Mouse (Mus musculus) neural tube, embryonic 11.5 days (tissue): Measurements from ENCODE around the gene Map2k2. TPM values are rescaled to one million over a fixed set of nuclear protein-coding genes. Genes with fewer than 3 reads are reported as not detected.

Source experiments
- ATAC-seq: fragments of 200-750 bp; cut with Nextera tagmentation; 2 replicates; pipeline ENCODE4 v1.8.0; 2017; ENCODE audit warnings: moderate number of reproducible peaks, mild to moderate bottlenecking, moderate TSS enrichment, moderate library complexity; ENCODE audit not compliant: insufficient read depth, low FRiP score, low TSS enrichment
- DNase-seq: peaks from one replicate; pipeline ENCODE4 v3.0.0-alpha.2; 2015; ENCODE audit warnings: low spot score
- H3K27ac ChIP-seq: fragments of 300-500 bp; sonication (generic); 2 replicates; pipeline ENCODE4 v1.5.1; 2014; ENCODE audit warnings: low read depth, mild to moderate bottlenecking, low read length
- H3K27me3 ChIP-seq: fragments of 300-500 bp; sonication (generic); 2 replicates; pipeline ENCODE4 v1.6.1; 2014; ENCODE audit warnings: mild to moderate bottlenecking, low read length, mixed read lengths; ENCODE audit not compliant: control insufficient read depth, insufficient read depth
- H3K36me3 ChIP-seq: fragments of 300-500 bp; sonication (generic); 2 replicates; pipeline ENCODE4 v1.6.1; 2014; ENCODE audit warnings: mild to moderate bottlenecking, low read length, moderate library complexity, mixed read lengths; ENCODE audit not compliant: control insufficient read depth, insufficient read depth
- H3K4me1 ChIP-seq: fragments of 300-500 bp; sonication (generic); 2 replicates; pipeline ENCODE4 v1.6.1; 2014; ENCODE audit warnings: low read length, mixed read lengths; ENCODE audit not compliant: control insufficient read depth, insufficient read depth
- H3K4me2 ChIP-seq: fragments of 300-500 bp; sonication (generic); 2 replicates; pipeline ENCODE4 v1.6.1; 2014; ENCODE audit warnings: low read depth, mild to moderate bottlenecking, moderate library complexity
- H3K4me3 ChIP-seq: fragments of 300-500 bp; sonication (generic); 2 replicates; pipeline ENCODE4 v1.5.1; 2014; ENCODE audit warnings: low read depth, low read length
- H3K9ac ChIP-seq: fragments of 300-500 bp; sonication (generic); 2 replicates; pipeline ENCODE4 v1.6.1; 2014; ENCODE audit warnings: mild to moderate bottlenecking, low read length
- H3K9me3 ChIP-seq: fragments of 300-500 bp; sonication (generic); 2 replicates; pipeline ENCODE4 v1.6.1; 2016; ENCODE audit warnings: low read length; ENCODE audit not compliant: control insufficient read depth
- WGBS: fragments of 180-500 bp; shearing (Covaris S2); extraction: QIAGEN DNeasy Blood & Tissue Kit; methylation state at CpG from one replicate; pipeline ENCODE4 v1.1.7; 2014; 5-methylcytosine and 5-hydroxymethylcytosine counted together
- polyA plus RNA-seq: library from polyadenylated mRNA; unstranded; fragments of >200 nt; fragmentation: Nextera tagmentation; extraction: Ambion mirVana; gene quantifications from 2 replicates; pipeline ENCODE4 v1.2.1, GENCODE M21; 2014

Map2k2 gene
- polyA plus RNA-seq, 1 experiment from 2014 or later: 240 TPM

DNA sequence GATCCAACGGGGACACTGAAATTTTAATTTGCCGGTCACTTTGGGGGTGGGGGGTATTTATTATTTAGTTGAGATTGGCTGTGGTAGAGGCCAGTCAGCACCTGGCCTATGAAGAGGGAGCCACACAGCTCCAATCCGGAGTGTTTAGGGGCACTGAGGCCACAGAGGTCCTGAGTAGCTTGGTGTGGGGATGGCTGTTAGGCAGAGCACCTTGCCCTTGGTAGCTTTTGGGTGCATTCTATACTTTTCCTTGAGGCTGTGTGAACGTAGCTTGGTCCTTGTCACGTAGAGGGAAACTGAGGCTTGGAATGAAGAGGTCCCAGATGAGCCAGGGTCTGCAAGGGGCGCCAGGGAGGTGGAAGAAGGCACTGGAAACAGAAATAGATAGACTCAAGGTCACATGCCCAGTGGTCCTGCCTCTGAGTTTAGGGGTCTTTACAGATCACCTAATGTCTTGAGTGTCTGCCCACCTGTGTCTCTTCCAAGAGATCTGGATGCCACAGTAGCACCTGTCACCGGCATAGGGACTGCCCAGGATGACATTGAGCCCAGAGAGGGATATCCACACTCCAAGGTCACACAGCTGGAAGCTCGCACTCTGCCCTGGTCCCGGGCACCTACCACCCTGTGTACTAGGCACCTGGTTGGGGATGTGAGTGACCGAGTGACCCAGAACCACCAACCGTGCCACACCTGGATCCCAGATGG, 33.3 kb downstream of the Map2k2 start:
- Histone ChIP-seq H3K27ac (no peak overlapping the region; the same call in 1 of the 2 replicates), H3K4me2 (peak overlapping the region; percentile 97), H3K27me3 (peaks cover 21% of the 10 kb centered on the region), H3K4me3 (peak overlapping the region; percentile 88), H3K9me3 (no peaks in the 10 kb centered on the region), H3K4me1 (peaks cover 40% of the 10 kb centered on the region), H3K36me3 (peaks cover 2% of the 10 kb centered on the region), H3K9ac (peak overlapping the region; percentile 86)
- no peak for DNase-seq
- WGBS: 64% methylated on average over 11 of the region's 11 CpGs
- ATAC-seq: no peak

DNA sequence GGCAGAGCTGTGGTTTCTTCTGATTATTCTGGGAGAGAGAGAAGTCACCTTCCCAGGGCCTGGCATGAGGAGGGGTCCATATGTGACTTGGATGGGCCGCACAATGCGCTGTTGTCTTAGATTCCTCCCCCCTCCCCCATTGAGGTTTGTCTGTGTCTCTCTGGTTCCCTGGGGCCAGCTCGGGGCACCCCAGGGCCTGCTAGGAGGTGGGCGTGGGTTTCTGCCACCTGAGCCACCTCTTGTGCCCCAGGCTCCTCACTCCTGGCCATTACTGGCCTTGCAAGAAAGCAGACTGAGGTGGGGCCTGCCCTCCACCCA, 33.8 kb downstream of the Map2k2 start:
- DNase-seq (no peak), ATAC-seq (no peak)
- H3K27ac ChIP-seq: no peak overlapping the region
- WGBS: 81% methylated on average over 4 of the region's 4 CpGs
- peaks cover 16% of the 10 kb centered on the region for H3K27me3 ChIP-seq
- no peaks in the 10 kb centered on the region for H3K9me3 ChIP-seq
- no peak overlapping the region for H3K4me2 ChIP-seq
- peaks cover 40% of the 10 kb centered on the region for H3K4me1 ChIP-seq
- H3K4me3 ChIP-seq: peak overlapping the region; percentile 88; the same call in 1 of the 2 replicates
- no peak overlapping the region for H3K9ac ChIP-seq
- peaks cover 7% of the 10 kb centered on the region for H3K36me3 ChIP-seq

DNA sequence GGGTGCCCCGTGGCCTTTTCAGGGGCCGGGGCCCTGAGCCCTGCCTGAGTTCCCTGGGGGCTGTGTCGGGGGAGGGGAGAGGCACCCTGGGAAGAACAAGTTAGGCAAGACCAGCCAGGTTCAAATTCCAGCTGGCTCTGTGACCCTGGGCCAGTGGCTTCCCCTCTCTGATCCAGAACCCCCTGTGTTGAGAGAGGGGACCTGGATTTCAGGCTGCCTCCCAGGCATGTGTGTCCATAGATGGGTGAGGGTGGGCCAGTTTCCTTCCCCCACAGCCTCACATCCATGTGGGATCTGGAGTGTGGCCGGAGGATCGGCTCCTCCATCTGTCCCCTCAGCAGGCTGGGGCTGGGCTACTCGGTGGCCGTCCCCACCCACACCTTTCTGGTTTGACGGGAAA, 34.3 kb downstream of the Map2k2 start:
- 63% methylated on average over 8 of the region's 8 CpGs for WGBS
- peaks cover 38% of the 10 kb centered on the region for H3K4me1 ChIP-seq
- H3K9me3 ChIP-seq: no peaks in the 10 kb centered on the region
- no peak overlapping the region for H3K27ac ChIP-seq
- no peak overlapping the region; the same call in 1 of the 2 replicates for H3K9ac ChIP-seq
- peaks cover 12% of the 10 kb centered on the region for H3K36me3 ChIP-seq
- H3K4me2 ChIP-seq: peak overlapping the region; percentile 20
- peak overlapping the region; percentile 4; the same call in 1 of the 2 replicates for H3K4me3 ChIP-seq
- peaks cover 10% of the 10 kb centered on the region for H3K27me3 ChIP-seq
- DNase-seq (no peak), ATAC-seq (no peak)

DNA sequence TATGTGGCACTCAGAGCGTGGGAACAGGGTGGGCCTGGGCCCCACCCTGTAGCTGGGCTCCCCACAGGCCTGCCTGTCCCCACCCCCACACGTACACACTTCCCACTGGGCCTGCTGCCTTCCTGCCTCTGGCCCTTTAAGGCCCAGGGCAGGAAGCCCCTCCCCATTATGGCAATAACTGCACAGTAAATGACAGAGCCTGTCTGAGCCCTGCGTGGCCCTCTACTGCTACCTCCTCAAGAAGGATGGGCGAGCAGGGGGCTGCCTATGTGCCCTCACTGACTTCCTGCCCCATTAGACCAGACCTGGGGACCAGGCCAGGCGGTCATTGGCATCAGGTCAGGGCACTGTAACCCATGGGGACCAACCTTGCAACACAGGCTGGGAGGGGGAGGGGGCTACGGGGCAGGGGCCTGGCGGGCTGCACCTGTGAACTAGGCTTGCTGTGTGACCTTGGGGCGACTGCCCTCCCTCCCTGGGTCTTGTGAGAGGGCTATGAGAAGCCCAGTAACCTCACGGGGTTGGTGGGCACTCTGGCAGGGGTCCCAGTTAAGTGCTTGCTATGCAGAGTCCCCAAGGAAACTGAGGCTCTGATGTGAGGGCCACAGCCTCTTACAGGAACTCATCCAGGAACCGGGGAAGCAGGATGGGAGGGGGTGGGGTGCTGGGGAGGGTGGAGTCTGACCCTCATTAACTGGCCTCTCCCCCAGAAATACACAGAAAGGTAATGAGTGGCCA, 35.2 kb downstream of the Map2k2 start:
- 65% methylated on average over 10 of the region's 10 CpGs for WGBS
- H3K4me2 ChIP-seq: peak overlapping the region; percentile 20; the same call in 1 of the 2 replicates
- H3K27me3 ChIP-seq: peaks cover 2% of the 10 kb centered on the region
- H3K4me1 ChIP-seq: peaks cover 31% of the 10 kb centered on the region
- H3K9ac ChIP-seq: peak overlapping the region; percentile 28
- ATAC-seq (no peak), DNase-seq (no peak)
- no peak overlapping the region for H3K27ac ChIP-seq
- peaks cover 17% of the 10 kb centered on the region for H3K36me3 ChIP-seq
- no peaks in the 10 kb centered on the region for H3K9me3 ChIP-seq
- no peak overlapping the region for H3K4me3 ChIP-seq

DNA sequence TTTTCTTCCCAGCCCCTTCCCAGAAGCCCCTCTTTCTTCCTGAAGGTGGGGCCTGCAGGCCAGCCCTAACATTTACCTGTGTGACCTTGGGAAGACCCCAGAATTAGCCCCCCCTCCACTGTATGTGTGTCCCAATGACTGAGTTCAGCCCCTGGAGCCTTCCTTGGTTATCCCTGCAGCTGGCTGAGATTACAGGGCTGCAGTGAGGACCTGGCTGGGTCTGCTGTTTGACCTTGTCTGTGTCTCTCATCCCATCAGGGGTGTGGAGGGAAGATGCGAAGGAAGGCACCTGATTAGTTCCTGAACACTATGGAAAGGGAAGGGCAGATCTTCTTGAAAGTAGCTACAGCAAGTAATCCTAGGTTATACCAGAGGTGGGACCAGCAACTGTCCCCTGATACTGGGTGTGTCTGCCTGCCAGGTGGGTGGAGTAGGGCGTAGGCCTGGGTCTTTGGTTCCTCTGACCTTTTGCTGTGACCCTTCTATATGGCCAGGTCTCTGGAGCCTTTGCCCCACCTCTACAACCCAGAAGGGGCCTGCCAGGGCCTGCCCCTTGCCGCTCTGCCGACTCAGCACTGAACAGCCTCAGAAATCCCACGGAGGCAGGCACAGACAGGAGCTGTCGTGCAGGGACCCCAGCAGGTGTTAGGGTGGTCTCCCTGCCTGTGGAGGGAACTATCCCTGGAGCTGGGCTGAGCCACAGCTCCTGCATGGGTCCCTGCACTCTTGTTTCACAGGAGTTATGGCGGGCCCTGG, 35.9 kb downstream of the Map2k2 start:
- Histone ChIP-seq H3K9me3 (no peaks in the 10 kb centered on the region), H3K36me3 (peaks cover 17% of the 10 kb centered on the region), H3K9ac (no peak overlapping the region), H3K27ac (no peak overlapping the region), H3K4me2 (no peak overlapping the region), H3K4me1 (peaks cover 30% of the 10 kb centered on the region), H3K27me3 (no peaks in the 10 kb centered on the region), H3K4me3 (no peak overlapping the region)
- no peak for DNase-seq
- 85% methylated on average over 7 of the region's 7 CpGs for WGBS
- ATAC-seq: no peak

DNA sequence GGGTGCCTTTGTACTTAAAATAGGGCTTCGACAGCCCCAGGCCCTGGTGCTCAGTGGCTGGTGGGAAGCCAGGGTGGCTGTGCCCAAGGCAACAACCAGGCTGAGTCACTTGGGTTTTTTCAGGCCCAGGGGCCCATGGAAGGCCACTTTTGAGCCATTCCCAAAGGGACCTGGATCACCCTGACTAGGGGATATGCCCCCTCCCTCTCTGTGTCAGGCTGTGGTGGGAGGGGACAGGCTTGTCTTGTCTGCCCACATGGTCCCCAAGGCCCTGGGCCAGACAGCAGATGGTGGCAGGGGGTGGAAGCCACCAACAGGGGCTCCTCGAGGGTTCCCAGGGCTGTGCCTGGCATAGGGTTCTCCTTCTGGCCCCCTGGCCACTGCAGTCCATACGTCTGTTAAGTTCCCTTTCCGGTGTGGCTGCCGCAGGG, 36.9 kb downstream of the Map2k2 start:
- no peak for DNase-seq
- Histone ChIP-seq H3K36me3 (peaks cover 20% of the 10 kb centered on the region), H3K9me3 (no peaks in the 10 kb centered on the region), H3K27me3 (no peaks in the 10 kb centered on the region), H3K4me1 (peaks cover 30% of the 10 kb centered on the region), H3K4me3 (no peak overlapping the region), H3K27ac (peak overlapping the region; percentile 23; the same call in 1 of the 2 replicates), H3K9ac (0 out of 2 replicates have a peak overlapping the region, but pooled peaks have one; percentile 22), H3K4me2 (no peak overlapping the region)
- ATAC-seq: no peak
- WGBS: 65% methylated on average over 5 of the region's 5 CpGs

DNA sequence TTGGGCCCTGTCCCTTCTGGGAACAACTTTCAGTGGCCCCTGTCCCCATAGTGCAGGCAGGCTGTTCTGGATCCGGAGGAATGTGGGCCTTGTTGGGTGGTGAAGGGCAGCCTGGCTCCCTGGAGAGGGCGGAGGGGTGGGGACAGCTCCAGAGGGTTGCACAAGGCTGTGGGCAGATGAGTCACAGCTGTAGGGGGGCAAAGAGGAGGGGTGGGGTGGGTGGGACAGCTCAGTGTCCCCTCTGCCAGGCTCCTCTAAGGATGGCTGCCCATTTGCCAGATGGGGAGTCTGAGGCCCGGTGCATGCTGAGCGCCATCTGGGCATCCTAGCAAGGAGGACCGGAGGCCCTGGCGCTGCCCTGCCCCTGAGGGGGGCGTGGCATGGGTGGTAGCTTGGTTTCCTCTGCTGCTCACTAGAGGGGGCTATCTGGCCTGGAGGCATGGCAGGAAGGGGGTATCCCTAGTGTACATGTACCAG, 37.5 kb downstream of the Map2k2 start:
- Histone ChIP-seq H3K4me2 (no peak overlapping the region), H3K36me3 (peaks cover 25% of the 10 kb centered on the region), H3K4me1 (peaks cover 30% of the 10 kb centered on the region), H3K27me3 (no peaks in the 10 kb centered on the region), H3K9me3 (no peaks in the 10 kb centered on the region), H3K9ac (no peak overlapping the region), H3K27ac (peak overlapping the region; percentile 23; the same call in 1 of the 2 replicates), H3K4me3 (no peak overlapping the region)
- DNase-seq: no peak
- no peak for ATAC-seq
- 93% methylated on average over 7 of the region's 7 CpGs for WGBS

DNA sequence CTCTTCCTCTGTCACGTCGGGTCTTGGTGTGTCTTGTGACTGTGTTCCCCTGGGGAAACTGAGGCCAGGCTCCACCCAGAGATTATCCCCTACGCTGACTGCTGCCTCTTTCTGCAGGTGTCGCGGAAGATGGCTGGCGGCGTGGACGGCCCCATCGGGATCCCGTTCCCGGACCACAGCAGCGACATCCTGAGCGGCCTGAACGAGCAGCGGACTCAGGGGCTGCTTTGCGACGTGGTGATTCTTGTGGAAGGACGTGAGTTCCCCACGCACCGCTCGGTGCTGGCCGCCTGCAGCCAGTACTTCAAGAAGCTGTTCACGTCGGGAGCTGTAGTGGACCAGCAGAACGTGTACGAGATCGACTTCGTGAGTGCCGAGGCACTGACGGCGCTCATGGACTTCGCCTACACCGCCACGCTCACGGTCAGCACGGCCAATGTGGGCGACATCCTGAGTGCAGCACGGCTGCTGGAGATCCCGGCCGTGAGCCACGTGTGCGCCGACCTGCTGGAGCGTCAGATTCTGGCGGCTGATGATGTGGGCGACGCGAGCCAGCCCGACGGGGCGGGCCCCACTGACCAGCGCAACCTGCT, 38.2 kb downstream of the Map2k2 start:
- H3K27me3 ChIP-seq: no peaks in the 10 kb centered on the region
- no peak for ATAC-seq
- peaks cover 28% of the 10 kb centered on the region for H3K36me3 ChIP-seq
- no peak overlapping the region for H3K9ac ChIP-seq
- H3K4me3 ChIP-seq: no peak overlapping the region
- H3K27ac ChIP-seq: no peak overlapping the region
- no peak for DNase-seq
- WGBS: 96% methylated on average over 52 of the region's 52 CpGs
- H3K4me2 ChIP-seq: no peak overlapping the region
- H3K4me1 ChIP-seq: peaks cover 24% of the 10 kb centered on the region
- H3K9me3 ChIP-seq: no peaks in the 10 kb centered on the region
